ENCODE assay signal across 10 mouse cellular contexts in genomic region chr1:36067201-36067600, GRCm38 (mm10). TPM values are rescaled to one million over a fixed set of nuclear protein-coding genes. Genes with fewer than 3 reads are reported as not detected.
A peak's percentile ranks its signal among the peaks of the same experiment; 100 is the strongest.
DNase-seq lines count a peak whose midpoint lies in the region; ATAC-seq and TF ChIP-seq lines count a peak whose summit lies in the region.
"Had no signal": no experiment of that assay in that cellular context is flagged by ENCODE, and none has a peak within 500 bp of the region (broad histone marks: within the 10 kb centered on the region; RNA-seq: fewer than 3 reads in every experiment).

No protein-coding gene starts in this region.

- TF ChIP-seq POLR2A in CH12.LX (IDR thresholded peaks at IDR 0.05; ENCODE audit: low read depth, low read length), result no peak

- peaks cover 27% of the 10 kb centered on the region for H3K79me2 ChIP-seq in CH12.LX (replicated peaks; ENCODE audit: control insufficient read depth, extremely low read depth, insufficient read depth, poor library complexity, severe bottlenecking)

- 69% methylated on average over 4 of the region's 4 CpGs for WGBS in kidney, embryonic 14.5 days

- peaks cover 35% of the 10 kb centered on the region for H3K4me1 ChIP-seq in kidney, embryonic 14.5 days (ENCODE audit: control insufficient read depth, insufficient read depth, low read length)
- H3K4me1 ChIP-seq in CH12.LX (ENCODE audit: control insufficient read depth in 1 of 2, insufficient read depth in 2 of 2), result peaks cover 24 to 63% of the 10 kb centered on the region in 2 experiments

- no peaks in the 10 kb centered on the region for H3K9me3 ChIP-seq in kidney, embryonic 14.5 days (ENCODE audit: control insufficient read depth, low read length)
- no peaks in the 10 kb centered on the region for H3K9me3 ChIP-seq in CH12.LX (replicated peaks; ENCODE audit: low read length)
- H3K9me3 ChIP-seq: embryonic facial prominence, embryonic 13.5 days; megakaryocyte, embryonic 14.5 days had no signal

- no peak for TF ChIP-seq EP300 in CH12.LX (IDR thresholded peaks at IDR 0.05; ENCODE audit: low read length)

- H3K27ac ChIP-seq in kidney, embryonic 14.5 days (ENCODE audit: low read depth, low read length), result no peak overlapping the region
- no peak overlapping the region for H3K27ac ChIP-seq in CH12.LX (ENCODE audit: insufficient read depth, low read depth)
- H3K27ac ChIP-seq: embryonic facial prominence, embryonic 13.5 days had no signal

- in situ Hi-C loops in CH12.LX (cut with MboI; ENCODE audit: low pct_ligation_motif_present, low pct_unique_long_range_greater_than_20kb, low sequenced_read_pairs), result loop anchor here (5.0 to 10.0 kb wide), 3 partner anchors 45 to 225 kb away; no protein-coding TSS in a partner anchor

- no peak for TF ChIP-seq RAD21 in CH12.LX (IDR thresholded peaks at IDR 0.05; ENCODE audit: low read depth, low read length)

- H3K36me3 ChIP-seq in kidney, embryonic 14.5 days (ENCODE audit: control insufficient read depth, insufficient read depth, low read length), result peaks cover 5% of the 10 kb centered on the region; the same call in 1 of the 2 replicates
- H3K36me3 ChIP-seq in CH12.LX (replicated peaks in 1 of 2; ENCODE audit: control insufficient read depth in 1 of 2, insufficient read depth in 1 of 2, low read length in 1 of 2), result peaks cover 0 to 17% of the 10 kb centered on the region in 2 experiments

- no peak for TF ChIP-seq CTCF in CH12.LX (conservative IDR thresholded peaks at IDR 0.05 in 1 of 2, IDR thresholded peaks at IDR 0.05 in 1 of 2; ENCODE audit: low read depth in 2 of 2, low read length in 2 of 2)

- H3K4me2 ChIP-seq in kidney, embryonic 14.5 days (replicated peaks; ENCODE audit: low read depth, low read length), result no peak overlapping the region
- H3K4me2 ChIP-seq in CH12.LX (ENCODE audit: insufficient read depth, low read depth, poor library complexity, severe bottlenecking), result no peak overlapping the region

- no peak for ATAC-seq in kidney, embryonic 14.5 days (ENCODE audit: low FRiP score, low TSS enrichment)

- dilution Hi-C loops in CH12.LX (cut with MboI; ENCODE audit: extremely low pct_ligation_motif_present, extremely low pct_unique_long_range_greater_than_20kb, low sequenced_read_pairs), result no loop called here

- no peak overlapping the region for H3K4me3 ChIP-seq in kidney, embryonic 14.5 days (ENCODE audit: low read length)
- no peak overlapping the region for H3K4me3 ChIP-seq in CH12.LX (replicated peaks in 1 of 3; ENCODE audit: low read depth in 2 of 3, low read length in 2 of 3, poor library complexity in 1 of 3)

- DNase-seq in cerebellum, adult 9-10 months, result peak; percentile 55
- no peak for DNase-seq in cerebellum, postnatal 36 days
- peak; percentile 66 for DNase-seq in kidney, adult 11 months
- DNase-seq in CH12.LX (ENCODE audit: extremely low read depth) (no peak), liver (peak; percentile 12), adipocyte (ENCODE audit: low spot score) (no peak)
- DNase-seq in embryo, embryonic 11 days, result no peak

- no peaks in the 10 kb centered on the region for H3K27me3 ChIP-seq in kidney, embryonic 14.5 days (ENCODE audit: control insufficient read depth, insufficient read depth, low read length)
- peaks cover 3% of the 10 kb centered on the region for H3K27me3 ChIP-seq in CH12.LX (replicated peaks)

- no peak overlapping the region for H3K9ac ChIP-seq in kidney, embryonic 14.5 days (ENCODE audit: low read depth, low read length)
- no peak overlapping the region for H3K9ac ChIP-seq in CH12.LX (ENCODE audit: insufficient read depth, low read depth)

TF ChIP-seq in CH12.LX, 34 proteins besides CTCF, POLR2A, EP300 and RAD21:
- TF ChIP-seq MEF2A (IDR thresholded peaks at IDR 0.05; ENCODE audit: borderline replicate concordance, low read depth, low read length), result no peak
- no peak for TF ChIP-seq SMC3 (IDR thresholded peaks at IDR 0.05; ENCODE audit: low read depth, low read length)
- 0 out of 2 replicates have a peak, but pooled peaks have one; percentile 17 for TF ChIP-seq MAZ (IDR thresholded peaks at IDR 0.05; ENCODE audit: low read depth, low read length)
- no peak for TF ChIP-seq CHD2 (IDR thresholded peaks at IDR 0.05; ENCODE audit: low read length)
- TF ChIP-seq JUN (IDR thresholded peaks at IDR 0.05; ENCODE audit: insufficient read depth, low read depth, low read length), result no peak
- no peak for TF ChIP-seq SIN3A (IDR thresholded peaks at IDR 0.05; ENCODE audit: low read length)
TF ChIP-seq in CH12.LX: peak in this region for 1.

RNA-seq across cellular contexts. Expression of gene Hs6st1, which starts 1.0 kb away (rescaled TPM):
- polyA plus RNA-seq in kidney, embryonic 14.5 days (2014; fragmentation: Nextera tagmentation; extraction: Ambion mirVana), result 8.9 and 10.1 TPM in 2 replicates
- total RNA-seq in CH12.LX (2012; rRNA removed), result 14.0 and 17.7 TPM in 2 replicates
- total RNA-seq in CH12.LX (2014; rRNA removed), result 8.2 and 9.1 TPM in 2 replicates
- 18.1 and 18.6 TPM in 2 replicates for polyA plus RNA-seq in CH12.LX (2012; ENCODE audit: insufficient read length, low read depth)

Comparison
In these comparisons a context has a peak if more than half of its experiments do, and no peak if none do; other contexts are left out.
1. DNase-seq: peak in cerebellum, adult 9-10 months (single experiment), kidney, adult 11 months (single experiment) and liver (single experiment); none in cerebellum, postnatal 36 days (0 of 2), CH12.LX (single experiment), adipocyte (single experiment) and embryo, embryonic 11 days (single experiment).